Mouse (Mus musculus) hindbrain, embryonic 13.5 days (tissue): ENCODE data around the gene Wwox. TPM values are rescaled to one million over a fixed set of nuclear protein-coding genes. Genes with fewer than 3 reads are reported as not detected.

Source experiments
- ATAC-seq: fragments of 200-750 bp; cut with Nextera tagmentation; 2 replicates; pipeline ENCODE4 v1.8.0; 2017; ENCODE audit warnings: moderate TSS enrichment; ENCODE audit not compliant: low FRiP score
- H3K27ac ChIP-seq: fragments of 300-500 bp; sonication (generic); 2 replicates; pipeline ENCODE4 v1.5.1; 2015; ENCODE audit warnings: inconsistent platforms, mild to moderate bottlenecking, moderate library complexity
- H3K27me3 ChIP-seq: fragments of 300-500 bp; sonication (generic); 2 replicates; pipeline ENCODE4 v1.6.1; 2015; ENCODE audit warnings: mild to moderate bottlenecking, inconsistent platforms
- H3K36me3 ChIP-seq: fragments of 300-500 bp; sonication (generic); 2 replicates; pipeline ENCODE4 v1.6.1; 2015; ENCODE audit warnings: mild to moderate bottlenecking, inconsistent platforms
- H3K4me1 ChIP-seq: fragments of 300-500 bp; sonication (generic); replicated peaks from 2 replicates; pipeline ENCODE4 v1.6.1; 2015; ENCODE audit warnings: inconsistent platforms
- H3K4me2 ChIP-seq: fragments of 300-500 bp; sonication (generic); 2 replicates; pipeline ENCODE4 v1.6.1; 2015; ENCODE audit warnings: inconsistent platforms, mild to moderate bottlenecking, moderate library complexity
- H3K4me3 ChIP-seq: fragments of 300-500 bp; sonication (generic); 2 replicates; pipeline ENCODE4 v1.5.1; 2015; ENCODE audit warnings: mild to moderate bottlenecking, inconsistent platforms
- H3K9ac ChIP-seq: fragments of 300-500 bp; sonication (generic); 2 replicates; pipeline ENCODE4 v1.6.1; 2015; ENCODE audit warnings: mild to moderate bottlenecking, inconsistent platforms
- H3K9me3 ChIP-seq: fragments of 300-500 bp; sonication (generic); 2 replicates; pipeline ENCODE4 v1.6.1; 2016; ENCODE audit warnings: inconsistent platforms
- WGBS: fragments of 180-500 bp; shearing (Covaris S2); methylation state at CpG from one replicate; pipeline ENCODE4 v1.1.7; 2015; 5-methylcytosine and 5-hydroxymethylcytosine counted together
- polyA plus RNA-seq: library from polyadenylated mRNA; unstranded; fragments of >200 nt; fragmentation: Nextera tagmentation; extraction: Ambion mirVana; gene quantifications from 2 replicates; pipeline ENCODE4 v1.2.1, GENCODE M21; 2015

Wwox gene
- polyA plus RNA-seq, 1 experiment from 2014 or later = 13.8 TPM

GRCm38 (mm10) chr8:115380017-115380416, 940.6 kb downstream of the Wwox start:
- H3K4me3 ChIP-seq = no peak overlapping the region
- no peak overlapping the region for H3K4me2 ChIP-seq
- no peaks in the 10 kb centered on the region for H3K9me3 ChIP-seq
- no peak overlapping the region for H3K27ac ChIP-seq
- 74% methylated on average over 4 of the region's 4 CpGs for WGBS
- H3K4me1 ChIP-seq = peaks cover 10% of the 10 kb centered on the region
- H3K9ac ChIP-seq = no peak overlapping the region
- no peaks in the 10 kb centered on the region for H3K27me3 ChIP-seq
- H3K36me3 ChIP-seq = no peaks in the 10 kb centered on the region
- no peak for ATAC-seq

GRCm38 (mm10) chr8:115390921-115391504, 951.6 kb downstream of the Wwox start:
- no peaks in the 10 kb centered on the region for H3K36me3 ChIP-seq
- H3K4me2 ChIP-seq = no peak overlapping the region
- no peak for ATAC-seq
- 87% methylated on average over 5 of the region's 5 CpGs for WGBS
- no peak overlapping the region for H3K9ac ChIP-seq
- no peak overlapping the region for H3K4me3 ChIP-seq
- H3K9me3 ChIP-seq = no peaks in the 10 kb centered on the region
- no peak overlapping the region for H3K27ac ChIP-seq
- H3K27me3 ChIP-seq = no peaks in the 10 kb centered on the region
- H3K4me1 ChIP-seq = no peaks in the 10 kb centered on the region

GRCm38 (mm10) chr8:115395840-115396239, 956.4 kb downstream of the Wwox start:
- H3K27ac ChIP-seq = no peak overlapping the region
- H3K9me3 ChIP-seq = no peaks in the 10 kb centered on the region
- H3K9ac ChIP-seq = no peak overlapping the region
- H3K27me3 ChIP-seq = 0 out of 2 replicates have a peak, but pooled peaks cover 3% of the 10 kb centered on the region
- H3K36me3 ChIP-seq = no peaks in the 10 kb centered on the region
- ATAC-seq = no peak
- 79% methylated on average over 5 of the region's 5 CpGs for WGBS
- H3K4me1 ChIP-seq = no peaks in the 10 kb centered on the region
- H3K4me3 ChIP-seq = no peak overlapping the region
- H3K4me2 ChIP-seq = no peak overlapping the region

- Histone ChIP-seq H3K27ac (no peak overlapping the region), H3K36me3 (no peaks in the 10 kb centered on the region), H3K4me3 (no peak overlapping the region), H3K27me3 (0 out of 2 replicates have a peak, but pooled peaks cover 3% of the 10 kb centered on the region), H3K9ac (no peak overlapping the region), H3K4me1 (no peaks in the 10 kb centered on the region), H3K4me2 (no peak overlapping the region), H3K9me3 (no peaks in the 10 kb centered on the region)
- 86% methylated on average over 3 of the region's 3 CpGs for WGBS
- no peak for ATAC-seq
Measured at GRCm38 (mm10) chr8:115397981-115398380, 958.5 kb downstream of the Wwox start.

- H3K4me1 ChIP-seq = no peaks in the 10 kb centered on the region
- H3K27ac ChIP-seq = no peak overlapping the region
- H3K4me3 ChIP-seq = no peak overlapping the region
- ATAC-seq = no peak
- no peaks in the 10 kb centered on the region for H3K9me3 ChIP-seq
- WGBS = 76% methylated on average over 15 of the region's 15 CpGs
- no peaks in the 10 kb centered on the region for H3K36me3 ChIP-seq
- no peak overlapping the region for H3K4me2 ChIP-seq
- no peak overlapping the region for H3K9ac ChIP-seq
- H3K27me3 ChIP-seq = 0 out of 2 replicates have a peak, but pooled peaks cover 3% of the 10 kb centered on the region
Measured at GRCm38 (mm10) chr8:115400013-115400720, 960.7 kb downstream of the Wwox start.

Other genes starting within 250 kb of the Wwox start
- gene Vat1l, start 234.0 kb upstream of the Wwox start, polyA plus RNA-seq = 31.4 and 38.1 TPM in 2 replicates
- not detected in 2 replicates for gene Clec3a, start 21.6 kb upstream of the Wwox start, polyA plus RNA-seq